Mouse (Mus musculus): ENCODE measurements around the gene Vwce. TPM values are rescaled to one million over a fixed set of nuclear protein-coding genes. Genes with fewer than 3 reads are reported as not detected.

The Vwce gene
- total and polyA plus RNA-seq, 2 experiments from 2014 or later = 1.3 to 1.7 TPM

DNA sequence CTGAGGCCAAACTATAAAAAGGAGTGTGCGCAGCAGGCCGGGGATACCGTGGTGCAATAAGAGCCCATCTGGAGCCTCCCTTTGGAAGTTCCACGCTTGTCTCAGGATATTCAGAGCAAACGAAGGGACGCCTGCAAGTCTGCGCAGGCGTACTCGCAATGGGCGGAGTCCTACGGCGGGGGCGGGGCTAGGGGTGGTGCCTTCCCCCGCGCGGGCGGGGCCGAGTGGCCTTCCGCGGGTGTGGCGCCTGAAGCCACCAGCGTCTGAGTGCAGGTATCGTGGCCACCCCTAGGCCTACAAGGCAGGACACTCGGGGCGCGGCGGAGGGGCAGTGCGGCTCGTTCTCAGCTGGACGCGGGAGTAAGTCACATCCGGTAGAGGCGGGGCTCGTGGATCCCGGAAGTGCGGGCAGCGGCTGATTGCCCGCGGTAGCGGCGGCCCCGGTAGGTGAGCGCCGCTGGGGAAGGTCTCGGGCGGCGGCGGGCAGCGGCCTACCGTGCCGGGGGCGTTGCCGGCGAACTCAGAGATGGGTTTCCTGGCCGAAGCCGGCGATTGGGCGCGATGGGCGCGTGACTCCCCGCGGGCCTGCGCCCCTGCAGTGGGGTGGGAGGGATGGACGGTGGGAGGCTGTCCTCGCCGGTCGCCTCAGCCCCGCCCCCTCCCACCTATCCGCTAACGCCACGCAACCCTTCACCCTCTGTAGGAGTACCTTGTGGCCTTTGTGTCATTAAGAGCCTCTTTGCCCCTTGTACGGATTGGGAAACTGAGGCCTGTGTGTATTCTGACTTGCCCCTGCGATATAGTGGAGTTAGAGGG lies 54.7 kb downstream of the Vwce start, which contains the start of gene Vps37c:
Gene Vps37c, plus strand, starts transcription at position 199 of the 816 bp plus-strand sequence.
- Histone ChIP-seq H3K9me3 (ENCODE audit: low read length) (no peaks in the 10 kb centered on the region), H3K36me3 (ENCODE audit: insufficient read depth, low read length) (no peaks in the 10 kb centered on the region), H3K27ac (peak within 1 kb of the TSS; percentile 98), H3K4me3 (ENCODE audit: low read length) (peak within 1 kb of the TSS; percentile 83), H3K4me2 (ENCODE audit: low read depth, low read length) (peak within 1 kb of the TSS; percentile 85), H3K9ac (replicated peaks; ENCODE audit: low read length) (peak within 1 kb of the TSS; percentile 89), H3K4me1 (ENCODE audit: insufficient read depth, low read length) (peaks cover 22% of the 10 kb centered on the region), H3K27me3 (ENCODE audit: insufficient read depth, low read length) (no peaks in the 10 kb centered on the region)
- peak; percentile 29 for TF ChIP-seq CTCF (IDR thresholded peaks at IDR 0.05; ENCODE audit: low read depth)
- DNase-seq (ENCODE audit: low spot score) (peak; percentile 95), ATAC-seq (peak; percentile 92)
- WGBS = 1% methylated on average over 66 of the region's 74 CpGs

DNA sequence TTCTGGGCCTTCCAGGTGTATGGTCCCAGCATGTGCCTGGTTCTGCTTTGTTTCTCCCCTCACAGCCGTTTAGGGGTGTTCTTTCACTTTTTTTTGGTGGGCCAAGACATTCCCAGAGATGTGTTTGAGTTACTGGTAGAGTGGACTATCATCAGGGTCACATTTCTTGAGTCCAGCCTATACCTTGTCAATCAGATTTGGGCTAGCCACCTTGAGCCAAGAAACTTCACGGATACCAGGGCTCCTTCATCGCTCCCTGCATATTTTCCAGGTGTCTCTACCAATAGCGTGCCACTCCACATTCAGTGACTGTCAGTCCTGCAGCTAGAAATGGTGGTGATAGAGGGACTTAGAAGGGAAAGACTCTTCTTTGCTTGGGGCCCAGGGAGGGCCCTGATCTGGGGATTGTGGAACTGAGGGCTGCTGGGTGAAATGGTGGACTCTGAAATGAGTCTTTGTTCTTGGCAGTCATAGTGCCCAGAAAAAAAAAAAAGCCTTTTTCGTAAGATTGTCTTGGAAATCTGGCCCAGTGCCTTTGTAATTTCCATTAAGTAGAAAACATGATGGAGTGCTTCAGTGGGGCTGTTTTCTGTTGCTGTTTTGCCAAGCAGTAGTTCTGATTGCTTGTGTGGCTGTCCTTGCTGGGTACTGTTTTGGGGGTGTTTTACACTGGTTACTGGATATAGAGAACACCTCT lies 55.6 kb downstream of the Vwce start:
- DNase-seq (ENCODE audit: low spot score) (peak; percentile 66), ATAC-seq (no peak)
- Histone ChIP-seq H3K4me1 (ENCODE audit: insufficient read depth, low read length) (peaks cover 22% of the 10 kb centered on the region), H3K27me3 (ENCODE audit: insufficient read depth, low read length) (no peaks in the 10 kb centered on the region), H3K4me2 (ENCODE audit: low read depth, low read length) (peak overlapping the region; percentile 85), H3K9ac (replicated peaks; ENCODE audit: low read length) (peak overlapping the region; percentile 89), H3K4me3 (ENCODE audit: low read length) (peak overlapping the region; percentile 83), H3K27ac (peak overlapping the region; percentile 98), H3K36me3 (ENCODE audit: insufficient read depth, low read length) (no peaks in the 10 kb centered on the region), H3K9me3 (ENCODE audit: low read length) (no peaks in the 10 kb centered on the region)
- WGBS = 34% methylated on average over 5 of the region's 5 CpGs
- TF ChIP-seq CTCF (IDR thresholded peaks at IDR 0.05; ENCODE audit: low read depth) = no peak

DNA sequence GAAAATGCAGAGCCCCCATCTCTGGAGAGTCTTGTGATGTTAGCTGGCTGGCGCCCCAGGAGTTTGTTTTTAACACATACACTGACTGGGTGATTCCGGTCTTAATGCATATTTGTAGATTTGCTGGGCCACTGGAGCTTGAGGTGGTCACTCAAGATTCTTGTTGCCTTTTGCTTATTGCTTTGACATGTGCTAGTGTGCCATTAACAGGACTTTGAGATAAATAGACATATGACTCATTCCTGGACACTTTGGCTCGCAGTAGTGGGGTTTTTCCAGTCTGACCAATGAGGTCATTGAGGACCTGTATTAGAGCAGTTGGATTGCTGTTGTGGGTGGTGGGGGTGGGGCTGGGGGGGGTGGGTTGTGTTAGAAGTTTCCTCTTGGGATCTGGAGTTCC lies 56.3 kb downstream of the Vwce start:
- Histone ChIP-seq H3K4me3 (ENCODE audit: low read length) (peak overlapping the region; percentile 83), H3K4me2 (ENCODE audit: low read depth, low read length) (peak overlapping the region; percentile 85), H3K9me3 (ENCODE audit: low read length) (no peaks in the 10 kb centered on the region), H3K27me3 (ENCODE audit: insufficient read depth, low read length) (no peaks in the 10 kb centered on the region), H3K9ac (replicated peaks; ENCODE audit: low read length) (no peak overlapping the region), H3K27ac (peak overlapping the region; percentile 98), H3K4me1 (ENCODE audit: insufficient read depth, low read length) (peaks cover 22% of the 10 kb centered on the region), H3K36me3 (ENCODE audit: insufficient read depth, low read length) (no peaks in the 10 kb centered on the region)
- TF ChIP-seq CTCF (IDR thresholded peaks at IDR 0.05; ENCODE audit: low read depth) = no peak
- ATAC-seq = no peak
- no peak for DNase-seq (ENCODE audit: low spot score)
- WGBS = 68% methylated on average over 3 of the region's 3 CpGs

DNA sequence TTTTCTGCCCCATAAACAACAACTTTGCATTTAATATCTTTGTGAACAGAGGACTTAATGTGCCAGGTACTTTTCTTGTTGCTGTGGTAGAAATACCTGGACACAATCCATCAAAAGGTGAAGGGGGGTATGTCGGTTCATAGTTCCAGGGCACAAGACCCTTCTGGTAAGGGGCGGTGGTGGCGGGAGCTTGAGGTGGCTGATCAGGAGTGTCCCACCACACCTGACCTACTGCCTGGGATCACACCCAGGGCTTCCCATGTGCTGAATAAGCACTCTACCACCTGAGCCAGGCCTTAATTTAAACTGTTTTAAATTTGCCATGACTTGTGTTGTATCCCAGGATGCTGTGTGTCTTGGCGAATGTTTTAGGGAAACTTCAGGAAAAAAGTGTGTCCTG lies 57.1 kb downstream of the Vwce start:
- no peaks in the 10 kb centered on the region for H3K27me3 ChIP-seq (ENCODE audit: insufficient read depth, low read length)
- no peak for TF ChIP-seq CTCF (IDR thresholded peaks at IDR 0.05; ENCODE audit: low read depth)
- DNase-seq (ENCODE audit: low spot score) (no peak), ATAC-seq (no peak)
- H3K4me3 ChIP-seq (ENCODE audit: low read length) = no peak overlapping the region
- H3K27ac ChIP-seq = no peak overlapping the region
- H3K4me2 ChIP-seq (ENCODE audit: low read depth, low read length) = no peak overlapping the region
- no peak overlapping the region for H3K9ac ChIP-seq (replicated peaks; ENCODE audit: low read length)
- no peaks in the 10 kb centered on the region for H3K36me3 ChIP-seq (ENCODE audit: insufficient read depth, low read length)
- peaks cover 22% of the 10 kb centered on the region for H3K4me1 ChIP-seq (ENCODE audit: insufficient read depth, low read length)
- no peaks in the 10 kb centered on the region for H3K9me3 ChIP-seq (ENCODE audit: low read length)
- WGBS = 91% methylated on average over 4 of the region's 4 CpGs

DNA sequence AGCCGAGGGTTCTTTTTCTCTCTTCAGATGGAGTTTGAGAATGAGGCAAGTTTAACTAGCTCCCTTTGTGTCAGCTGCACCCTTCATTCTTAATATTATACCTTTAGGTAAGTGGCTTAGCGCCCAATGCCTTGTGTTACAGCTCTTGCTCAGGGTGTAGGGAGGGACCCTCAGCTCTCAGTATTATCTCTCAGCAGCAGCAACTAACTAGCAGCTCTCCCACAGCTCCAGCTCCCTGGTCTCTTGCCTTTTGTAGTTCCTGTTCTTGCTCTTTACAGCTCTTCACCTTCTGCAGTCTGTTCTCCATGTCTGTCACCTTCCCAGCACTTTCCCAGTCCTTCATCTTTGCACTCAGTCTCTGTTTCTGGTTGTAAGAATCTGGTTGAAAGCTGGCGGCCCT lies 57.6 kb downstream of the Vwce start:
- DNase-seq (ENCODE audit: low spot score) (no peak), ATAC-seq (no peak)
- Histone ChIP-seq H3K36me3 (ENCODE audit: insufficient read depth, low read length) (no peaks in the 10 kb centered on the region), H3K9ac (replicated peaks; ENCODE audit: low read length) (0 out of 2 replicates have a peak overlapping the region, but pooled peaks have one; percentile 2), H3K4me1 (ENCODE audit: insufficient read depth, low read length) (peaks cover 22% of the 10 kb centered on the region), H3K4me3 (ENCODE audit: low read length) (no peak overlapping the region), H3K9me3 (ENCODE audit: low read length) (no peaks in the 10 kb centered on the region), H3K27me3 (ENCODE audit: insufficient read depth, low read length) (no peaks in the 10 kb centered on the region), H3K27ac (no peak overlapping the region), H3K4me2 (ENCODE audit: low read depth, low read length) (no peak overlapping the region)
- no peak for TF ChIP-seq CTCF (IDR thresholded peaks at IDR 0.05; ENCODE audit: low read depth)
- 77% methylated on average over 3 of the region's 3 CpGs for WGBS

DNA sequence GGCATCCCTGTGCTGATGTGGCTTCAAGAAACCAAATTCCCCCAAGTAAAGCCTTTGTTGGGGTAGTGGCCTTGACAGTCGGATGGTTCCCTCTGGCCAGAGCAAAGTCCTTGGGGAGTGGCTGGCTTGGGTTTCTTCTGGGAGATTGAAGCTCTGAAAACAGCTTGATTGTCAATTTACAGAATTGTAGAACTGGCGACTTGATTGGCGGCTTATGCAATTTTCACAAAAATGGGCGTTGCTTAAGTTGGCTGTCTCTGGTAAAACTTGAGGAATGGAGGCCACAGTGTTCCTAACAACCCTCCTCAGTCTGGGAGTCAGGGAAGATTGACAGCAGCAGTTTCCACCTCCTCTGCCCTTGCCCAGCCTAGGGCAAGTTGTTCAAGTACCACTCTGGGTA lies 58.3 kb downstream of the Vwce start:
- Histone ChIP-seq H3K4me2 (ENCODE audit: low read depth, low read length) (no peak overlapping the region), H3K27me3 (ENCODE audit: insufficient read depth, low read length) (no peaks in the 10 kb centered on the region), H3K4me3 (ENCODE audit: low read length) (no peak overlapping the region), H3K36me3 (ENCODE audit: insufficient read depth, low read length) (no peaks in the 10 kb centered on the region), H3K27ac (no peak overlapping the region), H3K9ac (replicated peaks; ENCODE audit: low read length) (no peak overlapping the region), H3K9me3 (ENCODE audit: low read length) (no peaks in the 10 kb centered on the region), H3K4me1 (ENCODE audit: insufficient read depth, low read length) (peaks cover 22% of the 10 kb centered on the region)
- 91% methylated on average over 4 of the region's 4 CpGs for WGBS
- TF ChIP-seq CTCF (IDR thresholded peaks at IDR 0.05; ENCODE audit: low read depth) = no peak
- DNase-seq (ENCODE audit: low spot score) (no peak), ATAC-seq (no peak)

All from hindbrain, postnatal 0 days (tissue).